Mouse (Mus musculus): ENCODE measurements at regions not wholly inside any gene's neighbourhood (a gene's known extent, or its start where the extent isn't known, plus 50 kb on each side); places are given as distances from the start of the nearest gene placed in this dataset.

GRCm38 (mm10) chr2:167782231-167782999 is 92.8 kb upstream of the Tmem189 start:
- DNase-seq (ENCODE audit: low read depth) = no peak

- DNase-seq (ENCODE audit: low read depth) = no peak
These were observed 91.9 kb upstream of the Tmem189 start for GRCm38 (mm10) chr2:167781496-167781895.

GRCm38 (mm10) chr2:167778691-167779090 is 89.1 kb upstream of the Tmem189 start:
- no peak for DNase-seq (ENCODE audit: low read depth)

GRCm38 (mm10) chr2:167778271-167778670 is 88.6 kb upstream of the Tmem189 start:
- DNase-seq (ENCODE audit: low read depth) = no peak

- DNase-seq (ENCODE audit: low read depth) = peak; percentile 96
These were observed 87.9 kb upstream of the Tmem189 start for GRCm38 (mm10) chr2:167777331-167778085.

GRCm38 (mm10) chr2:167776251-167777168 is 86.9 kb upstream of the Tmem189 start:
- no peak for DNase-seq (ENCODE audit: low read depth)

GRCm38 (mm10) chr2:167775218-167775915 is 85.7 kb upstream of the Tmem189 start:
- no peak for DNase-seq (ENCODE audit: low read depth)

- no peak for DNase-seq (ENCODE audit: low read depth)
These were observed 85.2 kb upstream of the Tmem189 start for GRCm38 (mm10) chr2:167774806-167775179.

GRCm38 (mm10) chr2:167774166-167774805 is 84.7 kb upstream of the Tmem189 start:
- DNase-seq (ENCODE audit: low read depth) = no peak

GRCm38 (mm10) chr2:167772834-167773233 is 83.2 kb upstream of the Tmem189 start:
- DNase-seq (ENCODE audit: low read depth) = no peak

- DNase-seq (ENCODE audit: low read depth) = no peak
These were observed 78.3 kb upstream of the Tmem189 start for GRCm38 (mm10) chr2:167767962-167768361.

- no peak for DNase-seq (ENCODE audit: low read depth)
These were observed 77.7 kb upstream of the Tmem189 start for GRCm38 (mm10) chr2:167767371-167767770.

GRCm38 (mm10) chr2:167765811-167766210 is 76.2 kb upstream of the Tmem189 start:
- DNase-seq (ENCODE audit: low read depth) = no peak

- DNase-seq (ENCODE audit: low read depth) = peak; percentile 97
These were observed 75.6 kb upstream of the Tmem189 start for GRCm38 (mm10) chr2:167765072-167765800.

GRCm38 (mm10) chr2:167763891-167764410 is 74.3 kb upstream of the Tmem189 start:
- no peak for DNase-seq (ENCODE audit: low read depth)

- DNase-seq (ENCODE audit: low read depth) = no peak
These were observed 71.8 kb upstream of the Tmem189 start for GRCm38 (mm10) chr2:167761404-167761936.

GRCm38 (mm10) chr2:167760681-167761403 is 71.2 kb upstream of the Tmem189 start:
- DNase-seq (ENCODE audit: low read depth) = no peak

- no peak for DNase-seq (ENCODE audit: low read depth)
These were observed 70.2 kb upstream of the Tmem189 start for GRCm38 (mm10) chr2:167759603-167760390.
